Mouse (Mus musculus): ENCODE results near the gene Hspb8. TPM values are rescaled to one million over a fixed set of nuclear protein-coding genes. Genes with fewer than 3 reads are reported as not detected.

Hspb8 gene
- polyA plus RNA-seq, 1 experiment from 2014 or later: 5.4 TPM

DNA sequence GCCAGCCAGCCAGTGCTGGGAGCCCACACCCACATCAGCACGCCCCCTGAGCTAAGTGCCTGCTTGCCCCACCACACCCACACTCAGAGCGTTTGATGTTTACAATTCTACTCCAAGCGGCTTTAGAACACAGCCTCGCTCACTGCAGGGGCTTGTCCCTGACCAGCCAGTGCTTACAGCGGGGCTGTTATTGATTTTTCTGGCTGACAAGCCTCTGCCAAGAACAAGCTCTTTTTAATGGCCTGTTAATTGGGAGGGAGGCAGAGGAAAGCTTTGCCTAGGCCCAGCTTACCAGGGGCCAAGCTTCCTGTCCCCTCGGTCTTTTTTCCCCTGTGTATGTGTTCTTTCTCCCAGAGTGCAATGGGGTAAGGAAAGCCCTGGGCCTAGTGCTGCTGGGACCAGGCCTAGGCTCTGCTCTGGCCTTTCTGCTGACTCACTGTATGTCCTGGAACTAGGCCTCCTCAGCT, 1.9 kb downstream of the Hspb8 start:
- H3K27ac ChIP-seq (ENCODE audit: low read depth, low read length): peak overlapping the region; percentile 50
- H3K27me3 ChIP-seq (replicated peaks; ENCODE audit: control insufficient read depth, insufficient read depth, low read length): no peaks in the 10 kb centered on the region
- no peaks in the 10 kb centered on the region for H3K36me3 ChIP-seq (ENCODE audit: control insufficient read depth, insufficient read depth, low read length)
- H3K9me3 ChIP-seq (replicated peaks; ENCODE audit: control insufficient read depth, low read length): no peaks in the 10 kb centered on the region
- under 1% methylated on average over 6 of the region's 6 CpGs for WGBS
- peaks cover 9% of the 10 kb centered on the region for H3K4me1 ChIP-seq (ENCODE audit: control insufficient read depth, insufficient read depth, low read length)
- no peak overlapping the region for H3K9ac ChIP-seq (ENCODE audit: low read length)
- no peak overlapping the region for H3K4me2 ChIP-seq (ENCODE audit: low read length)
- DNase-seq (ENCODE audit: low spot score) (peak; percentile 86), ATAC-seq (peak; percentile 73)
- no peak overlapping the region for H3K4me3 ChIP-seq (ENCODE audit: low read depth, low read length)

DNA sequence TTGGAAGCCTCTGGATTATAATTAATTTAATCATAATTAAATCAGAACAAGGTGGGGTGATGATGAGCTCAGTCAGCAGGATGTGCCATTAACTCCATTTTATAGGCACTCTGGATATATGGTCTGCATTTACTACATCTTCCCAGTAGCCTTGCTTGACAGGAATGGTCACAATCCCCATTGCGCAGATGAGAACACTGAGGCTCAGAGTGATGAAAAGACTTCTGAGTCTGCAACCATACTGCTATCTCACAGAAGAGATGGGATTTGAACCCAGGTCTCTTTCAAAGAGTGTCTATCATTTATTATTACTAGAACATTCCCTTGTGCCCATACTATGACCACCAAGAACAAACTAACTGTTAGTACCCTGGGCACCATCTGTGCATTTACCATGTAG, 2.5 kb downstream of the Hspb8 start:
- peaks cover 9% of the 10 kb centered on the region for H3K4me1 ChIP-seq (ENCODE audit: control insufficient read depth, insufficient read depth, low read length)
- peak overlapping the region; percentile 52; the same call in 1 of the 2 replicates for H3K27ac ChIP-seq (ENCODE audit: low read depth, low read length)
- no peak overlapping the region for H3K4me3 ChIP-seq (ENCODE audit: low read depth, low read length)
- H3K9ac ChIP-seq (ENCODE audit: low read length): no peak overlapping the region
- no peaks in the 10 kb centered on the region for H3K36me3 ChIP-seq (ENCODE audit: control insufficient read depth, insufficient read depth, low read length)
- DNase-seq (ENCODE audit: low spot score) (no peak), ATAC-seq (no peak)
- H3K9me3 ChIP-seq (replicated peaks; ENCODE audit: control insufficient read depth, low read length): no peaks in the 10 kb centered on the region
- H3K4me2 ChIP-seq (ENCODE audit: low read length): no peak overlapping the region
- no peaks in the 10 kb centered on the region for H3K27me3 ChIP-seq (replicated peaks; ENCODE audit: control insufficient read depth, insufficient read depth, low read length)
- 96% methylated on average over 1 of the region's 1 CpGs for WGBS

DNA sequence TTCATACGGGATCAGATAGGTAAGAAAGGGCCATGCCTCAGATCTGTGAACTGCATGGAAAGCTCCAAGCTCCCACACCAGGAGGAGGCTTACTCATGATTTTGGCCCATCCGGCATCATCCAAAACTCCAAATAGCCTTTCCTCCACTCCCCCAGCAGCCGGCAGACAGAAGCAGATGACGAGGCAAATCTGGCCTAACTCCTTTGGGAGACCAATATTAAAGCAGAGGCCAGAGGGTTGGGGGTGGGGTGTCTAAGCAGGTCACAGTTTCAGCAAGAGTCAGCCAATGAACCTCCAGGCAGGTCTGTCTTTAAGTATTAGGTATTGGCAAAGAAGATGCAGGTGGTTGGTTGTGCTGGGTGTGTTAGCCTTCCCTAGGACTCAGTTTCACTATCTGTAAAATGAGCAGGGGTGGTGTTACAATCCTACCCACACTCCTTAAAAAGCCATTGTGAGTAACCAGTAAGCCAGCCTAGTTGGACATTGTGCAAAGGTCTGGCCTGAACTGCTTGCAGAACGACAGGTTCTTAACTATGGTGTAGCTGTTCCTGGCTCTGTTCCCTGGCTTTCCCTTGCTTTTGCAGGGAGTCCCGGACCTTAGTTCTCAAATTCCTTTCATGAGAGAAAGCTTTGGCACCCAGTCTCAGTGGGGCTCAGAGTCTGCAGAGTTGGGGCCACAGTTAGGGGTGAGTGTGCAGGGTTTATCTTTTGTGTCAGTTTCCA, 3.2 kb downstream of the Hspb8 start:
- H3K9ac ChIP-seq (ENCODE audit: low read length): no peak overlapping the region
- DNase-seq (ENCODE audit: low spot score) (no peak), ATAC-seq (no peak)
- no peak overlapping the region for H3K27ac ChIP-seq (ENCODE audit: low read depth, low read length)
- H3K27me3 ChIP-seq (replicated peaks; ENCODE audit: control insufficient read depth, insufficient read depth, low read length): no peaks in the 10 kb centered on the region
- no peak overlapping the region for H3K4me2 ChIP-seq (ENCODE audit: low read length)
- 33% methylated on average over 6 of the region's 6 CpGs for WGBS
- no peaks in the 10 kb centered on the region for H3K9me3 ChIP-seq (replicated peaks; ENCODE audit: control insufficient read depth, low read length)
- peaks cover 9% of the 10 kb centered on the region for H3K4me1 ChIP-seq (ENCODE audit: control insufficient read depth, insufficient read depth, low read length)
- H3K36me3 ChIP-seq (ENCODE audit: control insufficient read depth, insufficient read depth, low read length): no peaks in the 10 kb centered on the region
- no peak overlapping the region for H3K4me3 ChIP-seq (ENCODE audit: low read depth, low read length)

DNA sequence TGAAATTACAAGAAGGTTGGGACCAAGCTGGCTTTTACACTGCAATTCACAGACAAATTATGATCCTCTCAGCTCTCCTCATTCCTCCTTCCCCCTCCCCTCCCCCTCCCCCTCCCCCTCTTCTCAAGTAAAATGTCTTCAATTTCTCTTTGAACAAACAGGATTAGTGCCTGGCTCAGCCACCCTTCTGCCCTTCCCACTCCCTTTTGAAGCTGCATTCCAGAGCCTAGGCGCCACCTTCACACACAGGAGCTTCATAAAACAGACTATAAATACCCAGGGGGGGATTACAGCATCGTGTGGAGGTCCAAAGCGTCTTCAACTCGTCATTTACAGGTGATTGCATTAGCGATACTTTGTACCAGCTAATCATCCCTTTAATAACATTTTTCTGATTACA, 6.5 kb downstream of the Hspb8 start:
- Histone ChIP-seq H3K9me3 (replicated peaks; ENCODE audit: control insufficient read depth, low read length) (no peaks in the 10 kb centered on the region), H3K36me3 (ENCODE audit: control insufficient read depth, insufficient read depth, low read length) (no peaks in the 10 kb centered on the region), H3K27ac (ENCODE audit: low read depth, low read length) (no peak overlapping the region), H3K4me2 (ENCODE audit: low read length) (no peak overlapping the region), H3K4me3 (ENCODE audit: low read depth, low read length) (no peak overlapping the region), H3K9ac (ENCODE audit: low read length) (no peak overlapping the region), H3K4me1 (ENCODE audit: control insufficient read depth, insufficient read depth, low read length) (peaks cover 3% of the 10 kb centered on the region; the same call in 1 of the 2 replicates), H3K27me3 (replicated peaks; ENCODE audit: control insufficient read depth, insufficient read depth, low read length) (no peaks in the 10 kb centered on the region)
- ATAC-seq (no peak), DNase-seq (ENCODE audit: low spot score) (no peak)
- 7% methylated on average over 5 of the region's 5 CpGs for WGBS

DNA sequence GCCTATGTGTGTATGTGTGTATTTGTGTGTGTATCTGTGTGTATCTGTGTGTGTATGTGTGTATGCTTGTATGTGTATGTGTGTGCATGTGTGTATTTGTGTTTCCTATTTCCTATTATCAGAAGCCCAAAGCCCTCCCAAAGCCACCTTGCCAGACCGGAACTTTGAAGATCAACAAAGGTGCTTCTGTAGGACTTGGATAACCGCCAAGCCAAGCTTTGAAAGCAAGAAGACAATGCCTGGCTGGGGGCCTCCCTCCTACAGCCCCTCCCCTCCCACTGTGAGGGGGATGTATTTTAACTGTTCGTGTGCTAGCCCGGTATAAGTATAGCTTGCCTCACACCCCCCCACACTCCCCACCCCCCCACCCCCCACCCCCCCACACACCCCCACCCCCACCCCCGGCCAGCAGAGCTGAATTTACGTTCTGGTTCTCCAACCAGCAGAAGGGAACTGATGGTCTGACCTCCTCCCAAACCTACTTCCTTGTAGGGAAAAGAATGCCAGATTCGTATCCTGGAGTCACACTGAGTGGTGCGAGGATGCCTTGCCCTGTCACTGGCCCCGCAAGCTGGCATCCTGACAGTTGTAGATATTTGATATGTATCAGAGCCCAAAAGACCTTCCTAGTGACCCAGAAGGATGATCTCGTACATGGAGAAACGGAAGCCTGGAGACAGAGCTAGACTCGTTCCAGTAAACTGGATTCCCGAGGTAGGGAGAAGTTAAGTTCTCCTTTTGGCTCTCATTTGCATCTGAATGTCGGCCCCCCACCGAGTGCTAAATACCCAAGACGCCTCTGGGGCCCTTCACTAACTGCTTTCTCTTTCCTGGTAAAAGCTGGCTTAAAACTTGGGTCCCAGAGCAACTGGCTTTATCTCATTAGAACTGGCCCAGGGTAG, 12.7 kb downstream of the Hspb8 start:
- peak; percentile 59 for DNase-seq (ENCODE audit: low spot score)
- no peak for ATAC-seq
- no peaks in the 10 kb centered on the region for H3K9me3 ChIP-seq (replicated peaks; ENCODE audit: control insufficient read depth, low read length)
- H3K36me3 ChIP-seq (ENCODE audit: control insufficient read depth, insufficient read depth, low read length): no peaks in the 10 kb centered on the region
- H3K4me2 ChIP-seq (ENCODE audit: low read length): no peak overlapping the region
- WGBS: under 1% methylated on average over 16 of the region's 16 CpGs
- H3K9ac ChIP-seq (ENCODE audit: low read length): no peak overlapping the region
- no peak overlapping the region for H3K4me3 ChIP-seq (ENCODE audit: low read depth, low read length)
- peaks cover 22% of the 10 kb centered on the region for H3K4me1 ChIP-seq (ENCODE audit: control insufficient read depth, insufficient read depth, low read length)
- H3K27ac ChIP-seq (ENCODE audit: low read depth, low read length): no peak overlapping the region
- no peaks in the 10 kb centered on the region for H3K27me3 ChIP-seq (replicated peaks; ENCODE audit: control insufficient read depth, insufficient read depth, low read length)

DNA sequence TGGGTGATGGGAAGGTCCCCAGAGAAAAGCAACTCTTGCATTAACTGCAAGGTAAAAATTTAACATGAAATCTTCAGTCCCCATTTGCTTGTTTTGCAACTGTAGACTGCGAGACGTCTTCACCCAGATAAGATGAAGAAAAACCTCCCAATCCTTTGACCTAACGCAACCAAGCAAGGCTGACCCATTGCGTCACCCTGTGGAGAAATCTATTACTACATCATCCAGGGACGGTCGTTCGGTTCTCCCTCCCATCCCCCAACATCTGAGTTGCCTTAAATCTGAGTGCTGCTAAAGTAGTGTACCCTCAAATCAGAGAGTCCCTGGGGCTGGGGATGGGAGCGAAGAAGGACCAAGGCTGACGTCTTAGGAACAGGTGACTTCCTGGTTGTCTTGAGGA, 13.7 kb downstream of the Hspb8 start:
- H3K4me1 ChIP-seq (ENCODE audit: control insufficient read depth, insufficient read depth, low read length): peaks cover 22% of the 10 kb centered on the region
- ATAC-seq: no peak
- 70% methylated on average over 9 of the region's 9 CpGs for WGBS

DNA sequence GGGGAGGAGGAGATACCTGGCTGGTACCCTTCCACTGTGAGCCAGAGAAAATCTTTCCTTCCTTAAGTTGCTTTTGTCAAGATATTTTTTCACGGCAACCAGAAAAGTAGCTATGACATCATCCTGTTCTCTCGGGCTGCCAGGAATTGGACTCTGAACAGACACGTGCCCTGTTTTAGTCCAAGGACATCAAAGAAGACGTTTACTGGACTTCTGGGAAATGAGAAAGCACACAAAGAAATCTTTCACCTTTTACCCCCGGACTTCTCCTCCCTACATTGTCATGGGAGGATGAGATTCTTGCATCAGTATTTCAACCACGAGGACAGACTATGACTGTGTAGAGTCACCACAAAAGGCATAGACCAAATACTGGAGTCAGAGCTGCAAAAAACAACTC, 14.7 kb downstream of the Hspb8 start:
- H3K4me3 ChIP-seq (ENCODE audit: low read depth, low read length): no peak overlapping the region
- no peak overlapping the region for H3K9ac ChIP-seq (ENCODE audit: low read length)
- 8% methylated on average over 6 of the region's 6 CpGs for WGBS
- H3K4me1 ChIP-seq (ENCODE audit: control insufficient read depth, insufficient read depth, low read length): peaks cover 22% of the 10 kb centered on the region
- no peak for ATAC-seq
- DNase-seq (ENCODE audit: low spot score): peak; percentile 48
- no peak overlapping the region for H3K27ac ChIP-seq (ENCODE audit: low read depth, low read length)
- H3K27me3 ChIP-seq (replicated peaks; ENCODE audit: control insufficient read depth, insufficient read depth, low read length): no peaks in the 10 kb centered on the region
- no peaks in the 10 kb centered on the region for H3K36me3 ChIP-seq (ENCODE audit: control insufficient read depth, insufficient read depth, low read length)
- H3K9me3 ChIP-seq (replicated peaks; ENCODE audit: control insufficient read depth, low read length): no peaks in the 10 kb centered on the region
- no peak overlapping the region for H3K4me2 ChIP-seq (ENCODE audit: low read length)

More for the DNA sequence above, 13.7 kb downstream of the Hspb8 start:
- Histone ChIP-seq H3K9ac (ENCODE audit: low read length) (no peak overlapping the region), H3K4me3 (ENCODE audit: low read depth, low read length) (no peak overlapping the region), H3K4me2 (ENCODE audit: low read length) (no peak overlapping the region), H3K36me3 (ENCODE audit: control insufficient read depth, insufficient read depth, low read length) (no peaks in the 10 kb centered on the region), H3K27me3 (replicated peaks; ENCODE audit: control insufficient read depth, insufficient read depth, low read length) (no peaks in the 10 kb centered on the region), H3K27ac (ENCODE audit: low read depth, low read length) (no peak overlapping the region), H3K9me3 (replicated peaks; ENCODE audit: control insufficient read depth, low read length) (no peaks in the 10 kb centered on the region)
- no peak for DNase-seq (ENCODE audit: low spot score)

DNA sequence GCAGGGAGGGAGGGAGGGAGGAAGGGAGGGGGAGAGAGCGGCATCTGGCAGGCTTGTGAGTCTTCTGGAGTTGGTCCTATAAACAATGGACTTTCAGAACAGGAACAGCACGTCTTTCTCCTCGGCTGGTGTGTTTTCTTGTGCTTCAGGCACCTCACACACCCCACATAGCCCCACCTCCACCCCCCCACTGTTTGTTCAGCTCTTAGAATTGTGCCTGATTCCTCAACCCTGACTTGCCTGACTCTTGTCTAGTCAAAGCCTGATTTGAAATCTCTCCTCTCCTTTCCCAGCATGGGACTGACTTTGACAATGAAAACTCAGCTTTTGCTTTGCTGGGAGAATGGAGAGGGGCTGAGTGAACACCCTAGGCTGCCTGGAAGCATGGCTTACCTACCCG, 15.3 kb downstream of the Hspb8 start:
- Histone ChIP-seq H3K36me3 (ENCODE audit: control insufficient read depth, insufficient read depth, low read length) (no peaks in the 10 kb centered on the region), H3K9ac (ENCODE audit: low read length) (no peak overlapping the region), H3K27ac (ENCODE audit: low read depth, low read length) (no peak overlapping the region), H3K4me2 (ENCODE audit: low read length) (no peak overlapping the region), H3K27me3 (replicated peaks; ENCODE audit: control insufficient read depth, insufficient read depth, low read length) (no peaks in the 10 kb centered on the region), H3K9me3 (replicated peaks; ENCODE audit: control insufficient read depth, low read length) (no peaks in the 10 kb centered on the region), H3K4me3 (ENCODE audit: low read depth, low read length) (no peak overlapping the region), H3K4me1 (ENCODE audit: control insufficient read depth, insufficient read depth, low read length) (peaks cover 22% of the 10 kb centered on the region)
- WGBS: 12% methylated on average over 4 of the region's 4 CpGs
- no peak for ATAC-seq
- no peak for DNase-seq (ENCODE audit: low spot score)

DNA sequence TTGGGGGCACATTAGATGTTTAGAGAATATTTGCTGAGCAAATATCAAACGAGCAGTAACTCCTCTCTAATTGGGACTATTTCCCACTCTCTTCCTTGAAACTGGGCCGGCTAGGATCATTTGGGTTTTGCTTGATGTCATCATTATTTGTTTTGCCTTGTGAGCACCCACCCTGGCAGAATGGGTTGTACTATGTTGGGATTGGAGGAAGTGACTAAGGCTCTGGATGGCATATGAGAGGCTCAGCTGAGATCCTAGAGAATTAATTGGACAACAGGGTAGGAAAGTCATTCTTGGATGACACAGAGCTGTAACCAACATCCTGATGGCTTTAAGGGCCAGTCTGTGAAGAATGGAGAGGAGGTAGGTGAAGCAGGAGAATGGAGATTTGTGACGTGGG, 16.2 kb downstream of the Hspb8 start:
- H3K9me3 ChIP-seq (replicated peaks; ENCODE audit: control insufficient read depth, low read length): no peaks in the 10 kb centered on the region
- no peaks in the 10 kb centered on the region for H3K36me3 ChIP-seq (ENCODE audit: control insufficient read depth, insufficient read depth, low read length)
- no peak overlapping the region for H3K9ac ChIP-seq (ENCODE audit: low read length)
- no peak overlapping the region for H3K4me2 ChIP-seq (ENCODE audit: low read length)
- DNase-seq (ENCODE audit: low spot score) (no peak), ATAC-seq (no peak)
- 75% methylated on average over 3 of the region's 3 CpGs for WGBS
- no peaks in the 10 kb centered on the region for H3K27me3 ChIP-seq (replicated peaks; ENCODE audit: control insufficient read depth, insufficient read depth, low read length)
- no peak overlapping the region for H3K27ac ChIP-seq (ENCODE audit: low read depth, low read length)
- peaks cover 22% of the 10 kb centered on the region for H3K4me1 ChIP-seq (ENCODE audit: control insufficient read depth, insufficient read depth, low read length)
- H3K4me3 ChIP-seq (ENCODE audit: low read depth, low read length): no peak overlapping the region
